Mouse (Mus musculus) spleen, postnatal 10 days (tissue): ENCODE data around the gene Duxf3.
"Not testable (repeated sequence)": the region's sequence is repeated elsewhere in the genome, so short reads cannot be mapped to it uniquely, and the experiment has no call there.

Experiments
- DNase-seq, 2 experiments: peaks; one replicate each; pipeline ENCODE4 v3.0.0; 2021 to 2022; ENCODE audit warnings: low spot score in 2 of 2

The Duxf3 gene

DNA sequence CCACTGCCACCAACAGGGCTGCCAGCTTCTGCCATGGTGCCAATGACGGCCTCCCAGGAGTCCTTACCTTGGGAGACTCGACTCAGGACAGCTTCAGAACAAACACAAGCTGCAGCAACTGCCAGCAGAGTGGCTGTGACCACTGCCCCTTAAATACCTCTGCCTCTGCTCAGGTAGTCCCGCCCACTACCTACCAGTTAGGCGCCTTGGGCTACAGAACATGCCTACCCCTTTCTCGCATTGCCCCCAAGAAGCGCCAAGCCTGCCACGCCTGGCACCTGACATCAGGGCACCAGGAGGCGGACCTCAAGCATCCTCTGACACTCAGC lies at the start of gene Duxf3:
Duxf3 (minus strand) TSS at position 35 of the 329 bp plus-strand sequence.
- DNase-seq: not testable (repeated sequence)

GRCm38 (mm10) chr10:58282238-58282637 lies 49.8 kb upstream of the Duxf3 start:
- DNase-seq: no peak

- no peak for DNase-seq
Observed at GRCm38 (mm10) chr10:58258466-58258865, 26.0 kb upstream of the Duxf3 start.

DNA sequence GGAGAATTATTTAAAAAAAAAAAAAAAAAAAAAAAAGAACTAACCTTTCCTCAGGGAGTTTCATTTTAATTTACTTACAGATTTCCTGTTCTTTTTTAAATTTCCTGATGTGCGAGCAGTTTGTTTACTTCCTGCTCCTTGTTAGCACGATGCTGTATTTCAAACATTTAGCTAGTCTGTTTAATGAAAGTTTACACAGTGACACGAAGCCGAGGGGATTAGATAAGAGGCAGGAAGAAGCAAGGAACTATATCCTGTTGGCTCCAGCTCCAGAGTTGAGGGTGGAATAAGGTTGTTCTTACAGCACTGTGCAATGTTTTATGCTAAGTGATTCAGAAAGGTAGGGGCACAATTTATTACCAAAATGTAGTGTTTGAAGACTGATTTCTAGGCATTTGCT lies 23.5 kb upstream of the Duxf3 start:
- DNase-seq: no peak

DNA sequence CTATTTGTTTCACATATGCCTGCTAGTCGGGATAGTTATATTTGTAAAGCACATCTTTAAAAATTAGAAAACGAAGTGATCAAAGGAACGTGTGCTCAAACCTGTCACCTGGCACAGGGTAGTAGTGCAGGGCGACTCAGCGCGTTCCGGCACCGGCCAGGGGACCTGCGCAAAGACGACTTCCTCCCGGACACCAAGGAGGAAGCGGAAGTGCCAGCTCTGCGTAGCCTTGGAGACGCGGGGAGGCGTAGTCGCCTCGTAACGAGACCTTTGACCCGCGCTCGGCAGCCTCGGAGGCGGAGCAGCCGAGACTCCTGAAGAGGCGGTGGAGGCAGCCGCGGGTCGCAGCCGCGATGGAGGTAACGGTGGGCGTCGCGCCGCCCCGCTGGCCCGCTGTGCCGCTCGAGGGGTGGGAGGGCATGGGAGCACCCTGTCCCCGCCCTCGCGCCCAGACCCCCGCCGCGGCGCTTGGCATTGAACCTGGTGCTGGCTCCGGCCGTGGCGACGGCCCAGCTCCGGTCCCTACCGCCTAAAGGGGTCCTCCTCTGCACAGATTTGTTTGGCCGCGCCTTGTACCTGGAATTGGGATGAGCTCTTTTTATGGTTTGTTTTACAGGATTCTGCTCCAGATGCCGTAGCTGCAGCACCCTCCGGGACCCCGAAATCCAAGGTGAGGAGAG lies 22.9 kb upstream of the Duxf3 start, which contains the start of gene Gcc2:
Gcc2 (plus strand) TSS at position 285 of the 680 bp plus-strand sequence.
- peak; percentile 70 to 93 for DNase-seq

- DNase-seq: no peak
Observed at GRCm38 (mm10) chr10:58254635-58255175, 22.2 kb upstream of the Duxf3 start.

GRCm38 (mm10) chr10:58249535-58249934 lies 17.1 kb upstream of the Duxf3 start:
- no peak for DNase-seq

DNA sequence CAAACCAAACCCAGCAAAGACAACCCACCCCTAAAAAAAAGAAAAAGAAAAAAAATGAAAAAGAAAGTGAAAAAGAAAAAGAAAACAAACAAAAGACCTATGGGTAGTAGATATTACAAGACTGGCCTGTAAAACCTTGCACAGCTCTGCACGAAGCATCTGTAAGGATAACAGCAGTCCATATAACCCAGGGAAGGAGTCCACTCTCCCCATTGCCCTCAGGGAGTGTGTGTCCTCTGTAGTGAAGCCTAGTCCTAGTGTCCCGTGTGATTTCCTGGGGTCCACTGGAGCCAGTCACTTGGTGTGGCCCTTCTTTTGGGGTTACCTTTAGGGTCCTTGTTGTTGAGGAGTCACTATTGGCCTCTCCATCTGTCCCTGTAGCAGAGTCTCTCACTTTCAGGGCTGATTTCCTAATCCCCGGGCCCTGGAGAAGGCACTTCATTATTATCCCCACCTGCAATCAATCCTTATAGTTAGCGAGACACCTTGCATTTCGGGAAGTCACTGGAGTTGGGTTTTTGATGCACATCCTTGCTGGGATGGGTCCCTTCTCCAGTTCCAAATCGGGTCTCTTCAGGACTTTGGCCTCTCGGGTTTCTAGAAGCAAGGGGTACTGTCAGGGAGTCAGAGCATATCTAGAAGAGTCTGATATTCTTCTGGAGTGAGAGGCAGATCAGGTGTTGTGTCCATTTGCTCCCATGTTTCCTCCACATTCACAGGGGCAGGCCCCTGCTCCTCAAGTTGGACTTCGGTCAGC lies 6.7 kb upstream of the Duxf3 start:
- peak; percentile 56 to 57 for DNase-seq

DNA sequence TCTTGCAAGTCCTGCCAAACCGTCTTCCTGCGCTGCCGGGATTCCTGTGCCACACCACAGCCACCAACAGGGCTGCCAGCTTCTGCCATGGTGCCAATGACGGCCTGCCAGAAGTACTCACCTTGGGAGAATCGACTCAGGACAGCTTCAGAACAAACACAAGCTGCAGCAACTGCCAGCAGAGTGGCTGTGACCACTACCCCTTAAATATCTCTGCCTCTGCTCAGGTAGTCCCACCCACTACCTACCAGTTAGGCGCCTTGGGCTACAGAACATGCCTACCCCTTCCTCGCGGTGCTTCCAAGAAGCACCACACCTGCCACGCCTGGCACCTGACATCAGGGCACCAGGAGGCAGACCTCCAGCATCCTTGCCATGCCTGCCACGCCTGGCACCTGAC lies 4.1 kb upstream of the Duxf3 start, which contains the start of gene Gm4981:
Gm4981 (minus strand) TSS at position 89 of the 400 bp plus-strand sequence.
- DNase-seq: no peak

DNA sequence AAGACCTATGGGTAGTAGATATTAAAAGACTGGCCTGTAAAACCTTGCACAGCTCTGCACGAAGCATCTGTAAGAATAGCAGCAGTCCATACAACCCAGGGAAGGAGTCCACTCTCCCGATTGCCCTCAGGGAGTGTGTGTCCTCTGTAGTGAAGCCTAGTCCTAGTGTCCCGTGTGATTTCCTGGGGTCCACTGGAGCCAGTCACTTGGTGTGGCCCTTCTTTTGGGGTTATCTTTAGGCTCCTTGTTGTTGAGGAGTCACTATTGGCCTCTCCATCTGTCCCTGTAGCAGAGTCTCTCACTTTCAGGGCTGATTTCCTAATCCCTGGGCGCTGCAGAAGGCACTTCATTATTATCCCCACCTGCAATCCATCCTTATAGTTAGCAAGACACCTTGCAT lies 2.5 kb upstream of the Duxf3 start:
- DNase-seq: peak in 1 of 2 experiments; percentile 43

DNA sequence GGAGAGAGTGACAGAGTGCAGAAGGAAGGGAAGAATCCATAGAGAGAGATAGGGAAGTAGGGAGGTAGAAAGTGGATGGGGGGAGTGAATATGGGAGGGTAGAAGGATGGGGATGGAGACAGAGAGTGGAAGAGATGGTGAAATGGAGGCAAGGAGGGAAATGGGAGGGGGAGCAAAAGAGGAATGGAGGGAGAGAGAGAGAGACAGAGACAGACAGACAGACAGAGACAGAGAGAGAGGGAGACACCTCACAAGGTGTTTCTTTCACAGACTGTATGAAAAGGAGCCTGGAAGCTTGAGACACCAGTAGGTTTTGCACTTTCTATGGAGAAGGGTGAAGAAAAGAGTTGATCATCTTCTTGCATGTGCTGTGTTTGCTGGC lies 1.3 kb upstream of the Duxf3 start:
- not testable (repeated sequence) for DNase-seq

DNA sequence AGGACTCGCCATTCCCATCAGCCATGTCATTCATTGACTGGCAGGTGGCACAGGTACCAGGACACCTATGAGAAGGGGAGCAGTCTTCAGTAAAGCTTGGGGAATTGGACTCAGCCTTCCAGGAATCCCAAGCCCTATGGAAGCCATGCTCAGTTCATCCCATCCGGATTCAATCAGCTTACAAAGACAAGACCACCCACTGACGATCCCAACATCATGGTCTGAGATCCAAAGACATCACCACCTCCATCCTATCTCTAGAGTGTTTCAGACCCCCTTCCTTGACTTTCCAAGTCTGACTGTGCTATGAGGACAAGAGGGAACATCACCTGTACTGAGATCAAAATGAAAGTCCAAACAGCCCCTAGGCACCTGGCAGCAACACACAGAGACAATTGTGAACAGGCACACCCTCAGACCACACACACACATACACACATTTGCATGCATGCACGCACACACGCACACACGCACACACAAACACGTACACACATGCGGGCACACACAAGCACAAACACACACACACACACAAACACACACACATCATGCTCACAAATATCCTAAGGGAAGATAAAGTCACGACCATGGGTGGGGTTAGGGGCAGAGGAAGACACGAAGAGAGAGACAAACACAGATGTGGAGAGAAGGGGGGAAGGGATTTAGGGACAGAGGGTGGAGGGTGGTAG lies 722 bp upstream of the Duxf3 start:
- peak in 1 of 2 experiments; percentile 38 for DNase-seq

- DNase-seq: peak; percentile 80
Observed at GRCm38 (mm10) chr10:58231779-58232640, 465 bp downstream of the Duxf3 start.

GRCm38 (mm10) chr10:58231088-58231487 lies 1.4 kb downstream of the Duxf3 start:
- DNase-seq: peak in 1 of 2 experiments; percentile 51

- not testable (repeated sequence) for DNase-seq
Observed at GRCm38 (mm10) chr10:58230021-58230420, 2.5 kb downstream of the Duxf3 start.

GRCm38 (mm10) chr10:58227798-58228197 lies 4.7 kb downstream of the Duxf3 start:
- peak in 1 of 2 experiments; percentile 44 for DNase-seq

GRCm38 (mm10) chr10:58226357-58226756 lies 6.1 kb downstream of the Duxf3 start:
- not testable (repeated sequence) for DNase-seq

DNA sequence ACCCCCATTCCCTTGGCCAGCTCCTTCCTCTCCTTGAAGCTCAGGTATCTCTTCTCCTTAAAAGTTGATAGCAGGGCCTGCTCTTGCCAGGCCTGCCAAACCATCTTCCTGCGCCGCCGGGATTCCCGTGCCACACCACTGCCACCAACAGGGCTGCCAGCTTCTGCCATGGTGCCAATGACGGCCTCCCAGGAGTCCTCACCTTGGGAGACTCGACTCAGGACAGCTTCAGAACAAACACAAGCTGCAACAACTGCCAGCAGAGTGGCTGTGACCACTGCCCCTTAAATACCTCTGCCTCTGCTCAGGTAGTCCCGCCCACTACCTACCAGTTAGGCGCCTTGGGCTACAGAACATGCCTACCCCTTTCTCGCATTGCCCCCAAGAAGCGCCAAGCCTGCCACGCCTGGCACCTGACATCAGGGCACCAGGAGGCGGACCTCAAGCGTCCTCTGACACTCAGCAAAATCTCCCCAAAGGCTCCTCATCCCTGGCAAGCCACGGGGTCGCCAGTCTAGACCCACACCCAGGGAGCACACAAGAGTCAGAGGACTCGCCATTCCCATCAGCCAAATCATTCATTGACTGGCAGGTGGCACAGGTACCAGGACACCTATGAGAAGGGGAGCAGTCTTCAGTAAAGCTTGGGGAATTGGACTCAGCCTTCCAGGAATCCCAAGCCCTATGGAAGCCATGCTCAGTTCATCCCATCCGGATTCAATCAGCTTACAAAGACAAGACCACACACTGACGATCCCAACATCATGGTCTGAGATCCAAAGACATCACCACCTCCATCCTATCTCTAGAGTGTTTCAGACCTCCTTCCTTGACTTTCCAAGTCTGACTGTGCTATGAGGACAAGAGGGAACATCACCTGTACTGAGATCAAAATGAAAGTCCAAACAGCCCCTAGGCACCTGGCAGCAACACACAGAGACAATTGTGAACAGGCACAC lies 7.4 kb downstream of the Duxf3 start, which contains the start of gene AW822073:
AW822073 (minus strand) TSS at position 104 of the 959 bp plus-strand sequence.
- peak; percentile 48 to 54 for DNase-seq

GRCm38 (mm10) chr10:58223972-58224805 lies 8.3 kb downstream of the Duxf3 start:
- DNase-seq: peak; percentile 67 to 73
